Mouse (Mus musculus) gonadal fat pad, adult 2 months (tissue): ENCODE data around the gene Arfip1. TPM values are rescaled to one million over a fixed set of nuclear protein-coding genes. Genes with fewer than 3 reads are reported as not detected.

ENCODE experiments used
- DNase-seq: peaks from one replicate; pipeline ENCODE4 v3.0.0-alpha.2; 2012; ENCODE audit warnings: low read depth
- polyA plus RNA-seq: library from polyadenylated mRNA; depleted of rRNA; stranded (reverse); fragments of >200 nt; gene quantifications from 2 replicates; pipeline ENCODE4 v1.2.3, GENCODE M21; 2012; rRNA removed

Gene Arfip1
- polyA plus RNA-seq, 1 experiment, result 16.1 TPM

DNA sequence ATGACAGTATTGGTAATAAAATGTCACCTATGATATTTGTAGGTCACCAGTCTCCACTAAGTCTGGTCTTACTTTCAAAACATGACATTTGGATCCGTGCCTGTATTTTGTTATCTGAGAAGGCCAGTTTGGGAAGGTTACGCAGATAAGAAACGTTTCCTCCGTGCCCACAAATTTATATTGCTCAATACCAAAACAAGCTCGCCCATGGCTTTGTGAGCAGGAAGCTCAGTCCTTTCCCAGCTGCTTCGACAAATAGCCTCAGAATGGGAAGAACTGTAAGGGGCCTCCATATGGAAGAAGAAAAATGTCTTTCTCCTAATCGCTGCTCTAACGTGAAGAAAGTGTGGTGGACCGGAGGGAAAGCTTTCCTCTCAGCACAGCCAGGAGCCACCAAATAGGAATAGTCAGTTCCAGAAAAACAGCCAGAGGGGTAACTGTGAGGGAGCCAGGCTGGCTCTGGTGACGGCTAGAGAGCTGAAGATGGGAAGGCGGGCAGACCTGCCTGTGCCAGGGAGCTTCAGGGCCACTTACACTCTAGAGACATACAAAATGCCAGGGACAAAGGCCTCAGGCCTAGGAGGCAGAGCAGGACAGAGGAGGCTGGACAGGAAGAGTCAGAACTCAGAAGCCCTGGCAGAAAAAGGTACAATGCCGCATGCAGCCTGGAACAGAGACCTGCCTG lies 126.5 kb downstream of the Arfip1 start:
- no peak for DNase-seq

DNA sequence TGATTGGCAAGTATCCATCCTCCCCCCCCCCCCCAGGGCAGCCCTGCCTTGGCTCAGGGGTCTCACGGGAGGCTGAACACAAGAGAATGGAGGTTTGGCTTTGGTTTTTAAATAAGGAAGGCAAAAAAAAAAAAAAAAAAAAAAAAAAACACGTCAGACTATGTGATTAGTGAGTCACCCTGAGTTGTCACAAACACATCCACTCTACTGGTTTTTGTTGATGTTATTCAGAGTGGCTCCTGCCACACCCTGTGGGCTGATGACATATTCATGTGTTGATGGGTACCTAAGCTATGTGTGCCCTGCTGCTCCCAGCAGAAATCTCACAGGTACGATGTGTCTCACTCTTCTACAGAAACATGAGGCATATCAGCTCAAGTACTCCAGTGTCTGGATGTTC lies 131.8 kb downstream of the Arfip1 start:
- no peak for DNase-seq

DNA sequence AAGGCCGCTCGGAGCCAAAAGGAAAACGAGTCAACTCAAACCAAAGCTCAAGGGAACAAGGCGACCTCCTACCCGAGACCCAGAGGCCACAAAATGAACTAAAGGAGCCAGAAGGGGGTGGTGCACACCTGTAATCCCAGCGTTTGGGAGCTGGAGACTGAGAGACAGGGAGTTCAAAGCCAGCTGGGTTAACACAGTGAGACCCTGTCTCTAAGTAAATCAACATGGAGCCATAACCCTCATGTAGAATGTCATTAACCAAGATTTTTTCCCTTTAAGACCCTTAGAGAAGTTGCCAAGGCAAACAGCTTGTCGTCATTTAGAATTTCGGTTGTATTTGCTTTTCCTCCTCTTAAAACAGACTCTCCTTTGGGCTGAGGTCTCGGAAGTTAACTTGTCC lies 133.4 kb downstream of the Arfip1 start:
- no peak for DNase-seq

DNA sequence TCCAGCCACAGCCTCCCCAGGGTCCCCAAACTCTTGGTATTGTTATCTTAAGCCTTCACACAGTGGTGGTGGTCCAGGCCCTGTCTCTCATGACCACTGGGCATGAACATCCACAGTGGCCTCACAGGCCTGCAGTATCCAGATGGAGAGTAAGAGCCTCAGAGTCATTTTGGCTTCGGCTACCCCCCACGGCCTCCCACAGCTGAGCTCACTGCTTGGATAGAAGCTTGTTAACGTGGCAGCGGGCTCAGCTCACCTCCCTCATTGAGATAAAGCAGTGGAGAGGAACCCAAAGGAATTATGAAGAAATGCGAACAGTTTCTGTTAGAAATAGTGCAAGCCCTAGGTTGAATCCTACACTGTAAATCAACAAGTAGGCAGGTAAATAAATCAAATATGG lies 134.6 kb downstream of the Arfip1 start:
- DNase-seq, result no peak

Other genes starting within 250 kb of the Arfip1 start
- 1.7 and 2.3 TPM in 2 replicates for gene Fhdc1, start 102.2 kb downstream of the Arfip1 start, polyA plus RNA-seq
- not detected in 2 replicates for gene Tigd4, start 10.9 kb upstream of the Arfip1 start, polyA plus RNA-seq
- 9.6 and 10.0 TPM in 2 replicates for gene Tmem154, start 83.6 kb upstream of the Arfip1 start, polyA plus RNA-seq
- gene Fbxw7, start 232.6 kb upstream of the Arfip1 start, polyA plus RNA-seq, result 4.9 and 6.2 TPM in 2 replicates